Mouse (Mus musculus) stomach, embryonic 15.5 days (tissue): ENCODE measurements around the gene Gm49358. TPM values are rescaled to one million over a fixed set of nuclear protein-coding genes. Genes with fewer than 3 reads are reported as not detected.

Source experiments
- ATAC-seq: fragments of 200-750 bp; cut with Nextera tagmentation; 2 replicates; pipeline ENCODE4 v1.8.0; 2017; ENCODE audit warnings: low read depth, moderate number of reproducible peaks, moderate TSS enrichment; ENCODE audit not compliant: insufficient read depth, low FRiP score
- H3K27ac ChIP-seq: fragments of 300-500 bp; sonication (generic); 2 replicates; pipeline ENCODE4 v1.5.1; 2015; ENCODE audit warnings: mild to moderate bottlenecking, inconsistent platforms
- H3K27me3 ChIP-seq: fragments of 300-500 bp; sonication (generic); replicated peaks from 2 replicates; pipeline ENCODE4 v1.6.1; 2015; ENCODE audit warnings: inconsistent platforms
- H3K36me3 ChIP-seq: fragments of 300-500 bp; sonication (generic); 2 replicates; pipeline ENCODE4 v1.6.1; 2015; ENCODE audit warnings: inconsistent platforms
- H3K4me1 ChIP-seq: fragments of 300-500 bp; sonication (generic); 2 replicates; pipeline ENCODE4 v1.6.1; 2015; ENCODE audit warnings: inconsistent platforms
- H3K4me2 ChIP-seq: fragments of 300-500 bp; sonication (generic); 2 replicates; pipeline ENCODE4 v1.6.1; 2015; ENCODE audit warnings: mild to moderate bottlenecking, inconsistent platforms
- H3K4me3 ChIP-seq: fragments of 300-500 bp; sonication (generic); replicated peaks from 2 replicates; pipeline ENCODE4 v1.5.1; 2015; ENCODE audit warnings: inconsistent platforms
- H3K9ac ChIP-seq: fragments of 300-500 bp; sonication (generic); 2 replicates; pipeline ENCODE4 v1.6.1; 2015; ENCODE audit warnings: inconsistent platforms
- H3K9me3 ChIP-seq: fragments of 300-500 bp; sonication (generic); 2 replicates; pipeline ENCODE4 v1.6.1; 2016; ENCODE audit warnings: inconsistent platforms
- WGBS: fragments of 180-500 bp; shearing (Covaris S2); methylation state at CpG from one replicate; pipeline ENCODE4 v1.1.7; 2015; 5-methylcytosine and 5-hydroxymethylcytosine counted together
- polyA plus RNA-seq: library from polyadenylated mRNA; unstranded; fragments of >200 nt; fragmentation: Nextera tagmentation; extraction: Ambion mirVana; gene quantifications from 2 replicates; pipeline ENCODE4 v1.2.1, GENCODE M21; 2015

Gm49358 gene
- polyA plus RNA-seq, 1 experiment from 2014 or later = not detected

- no peak for ATAC-seq
These were observed 1.9 kb upstream of the Gm49358 start for GRCm38 (mm10) chr10:86761722-86762383.

DNA sequence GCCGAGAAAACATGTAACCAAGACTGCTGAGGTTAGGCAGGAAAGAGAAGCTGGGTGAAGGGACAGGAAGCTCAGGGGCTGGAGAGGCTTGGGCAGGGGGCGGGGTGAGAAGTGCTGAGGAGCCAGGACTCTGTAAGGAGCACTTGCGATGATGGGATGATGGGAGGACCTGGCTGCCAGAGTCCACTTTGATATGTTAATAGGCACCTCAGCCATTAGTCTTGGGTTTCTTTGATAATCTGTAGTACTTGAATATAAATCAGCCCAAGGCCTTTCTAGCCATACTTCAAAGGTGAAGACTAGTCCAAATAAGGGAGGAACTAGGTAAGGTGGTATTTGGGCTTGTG, 1.4 kb upstream of the Gm49358 start:
- Histone ChIP-seq H3K27me3 (no peaks in the 10 kb centered on the region), H3K36me3 (no peaks in the 10 kb centered on the region)
- WGBS = 66% methylated on average over 3 of the region's 3 CpGs

More at GRCm38 (mm10) chr10:86761722-86762383, 1.9 kb upstream of the Gm49358 start:
- H3K27me3 ChIP-seq = no peaks in the 10 kb centered on the region
- H3K9ac ChIP-seq = no peak overlapping the region
- H3K27ac ChIP-seq = no peak overlapping the region
- WGBS = 46% methylated on average over 7 of the region's 7 CpGs
- H3K36me3 ChIP-seq = no peaks in the 10 kb centered on the region
- H3K4me2 ChIP-seq = no peak overlapping the region
- H3K4me1 ChIP-seq = no peaks in the 10 kb centered on the region
- H3K9me3 ChIP-seq = no peaks in the 10 kb centered on the region
- no peak overlapping the region for H3K4me3 ChIP-seq

GRCm38 (mm10) chr10:86765344-86765966, 1.7 kb downstream of the Gm49358 start:
- no peak overlapping the region for H3K27ac ChIP-seq
- H3K36me3 ChIP-seq = no peaks in the 10 kb centered on the region
- 81% methylated on average over 4 of the region's 4 CpGs for WGBS
- H3K27me3 ChIP-seq = no peaks in the 10 kb centered on the region
- no peak overlapping the region for H3K4me3 ChIP-seq
- H3K4me2 ChIP-seq = no peak overlapping the region
- ATAC-seq = no peak
- H3K9ac ChIP-seq = no peak overlapping the region
- H3K4me1 ChIP-seq = peaks cover 3% of the 10 kb centered on the region; the same call in 1 of the 2 replicates
- H3K9me3 ChIP-seq = no peaks in the 10 kb centered on the region

More for the DNA sequence above, 1.4 kb upstream of the Gm49358 start:
- Histone ChIP-seq H3K9ac (no peak overlapping the region), H3K4me1 (no peaks in the 10 kb centered on the region), H3K4me3 (no peak overlapping the region), H3K27ac (no peak overlapping the region), H3K4me2 (no peak overlapping the region), H3K9me3 (no peaks in the 10 kb centered on the region)
- ATAC-seq = no peak

DNA sequence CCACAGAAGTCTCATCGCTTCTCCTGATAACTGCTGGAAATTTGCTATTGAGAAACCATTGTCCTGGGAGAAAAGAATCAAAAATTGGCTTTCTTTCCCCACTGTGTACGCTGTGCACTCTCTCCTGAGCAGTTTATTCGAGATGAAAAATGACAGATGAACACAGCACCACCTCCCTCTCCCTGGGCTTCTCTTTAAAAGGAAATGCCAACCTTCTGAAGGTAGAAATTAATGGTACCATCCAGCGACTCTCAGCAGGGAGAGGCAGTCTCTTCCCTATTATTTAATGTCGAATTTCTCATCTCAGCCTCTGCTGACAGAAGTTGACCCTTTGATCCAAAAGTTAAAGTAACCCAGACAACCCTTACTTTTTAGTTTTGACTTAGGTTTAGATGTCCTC, 5.4 kb downstream of the Gm49358 start:
- H3K27me3 ChIP-seq = no peaks in the 10 kb centered on the region
- no peak overlapping the region for H3K27ac ChIP-seq
- peaks cover 3% of the 10 kb centered on the region; the same call in 1 of the 2 replicates for H3K4me1 ChIP-seq
- 50% methylated on average over 5 of the region's 5 CpGs for WGBS
- no peak overlapping the region for H3K9ac ChIP-seq
- H3K36me3 ChIP-seq = no peaks in the 10 kb centered on the region
- no peak overlapping the region for H3K4me2 ChIP-seq
- no peaks in the 10 kb centered on the region for H3K9me3 ChIP-seq
- H3K4me3 ChIP-seq = no peak overlapping the region
- ATAC-seq = no peak

DNA sequence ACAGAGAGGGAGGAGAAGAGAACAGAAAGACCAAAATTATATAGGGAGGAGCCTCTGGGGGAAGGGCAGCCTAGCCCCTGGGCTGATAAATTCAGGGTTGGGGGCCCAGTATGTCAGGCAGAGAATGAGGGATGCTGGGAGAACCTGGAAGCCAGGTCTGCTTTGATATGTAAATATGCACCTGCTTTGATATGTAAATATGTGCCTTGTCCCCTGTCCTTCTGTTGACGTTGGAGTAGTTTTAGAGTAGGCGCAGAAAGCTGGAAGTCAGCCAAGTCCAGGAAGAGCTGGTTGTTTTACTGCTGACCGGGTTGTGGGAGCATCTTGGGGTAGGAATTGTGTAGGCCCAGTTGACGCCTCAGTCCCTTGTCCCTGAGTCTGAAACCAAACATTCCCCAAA, 6.0 kb downstream of the Gm49358 start:
- H3K9me3 ChIP-seq = no peaks in the 10 kb centered on the region
- no peak for ATAC-seq

GRCm38 (mm10) chr10:86771701-86772100, 7.9 kb downstream of the Gm49358 start:
- peaks cover 3% of the 10 kb centered on the region; the same call in 1 of the 2 replicates for H3K4me1 ChIP-seq
- no peak overlapping the region for H3K4me3 ChIP-seq
- H3K9ac ChIP-seq = no peak overlapping the region
- H3K36me3 ChIP-seq = no peaks in the 10 kb centered on the region
- no peaks in the 10 kb centered on the region for H3K27me3 ChIP-seq
- no peak for ATAC-seq
- H3K9me3 ChIP-seq = no peaks in the 10 kb centered on the region
- H3K4me2 ChIP-seq = no peak overlapping the region
- 74% methylated on average over 5 of the region's 5 CpGs for WGBS
- H3K27ac ChIP-seq = no peak overlapping the region

More for the DNA sequence above, 6.0 kb downstream of the Gm49358 start:
- no peaks in the 10 kb centered on the region for H3K27me3 ChIP-seq
- peaks cover 3% of the 10 kb centered on the region; the same call in 1 of the 2 replicates for H3K4me1 ChIP-seq
- H3K9ac ChIP-seq = no peak overlapping the region
- no peak overlapping the region for H3K4me2 ChIP-seq
- H3K36me3 ChIP-seq = no peaks in the 10 kb centered on the region
- no peak overlapping the region for H3K4me3 ChIP-seq
- WGBS = 35% methylated on average over 4 of the region's 4 CpGs
- H3K27ac ChIP-seq = no peak overlapping the region

DNA sequence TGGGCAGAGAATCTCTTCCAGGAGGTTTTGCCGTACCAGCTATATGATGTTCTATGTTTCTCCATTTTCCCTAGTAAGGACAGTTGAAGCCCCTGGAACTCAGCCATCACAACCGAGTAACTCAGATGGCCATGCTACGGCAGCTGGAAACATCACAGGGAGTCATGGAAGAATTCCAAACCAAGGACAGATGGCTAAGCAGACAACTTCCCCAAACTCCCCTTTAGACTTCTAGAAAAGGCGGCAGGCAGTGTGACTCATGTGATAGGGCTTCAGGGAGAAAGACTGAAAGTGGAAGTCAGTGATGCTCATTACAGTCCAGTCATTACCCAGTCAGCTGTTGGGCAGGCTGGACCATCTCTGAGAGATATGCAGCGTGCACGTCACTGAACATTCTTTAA, 8.5 kb downstream of the Gm49358 start:
- ATAC-seq = no peak
- Histone ChIP-seq H3K4me3 (no peak overlapping the region), H3K27me3 (no peaks in the 10 kb centered on the region), H3K4me1 (peaks cover 3% of the 10 kb centered on the region; the same call in 1 of the 2 replicates), H3K9ac (no peak overlapping the region), H3K9me3 (no peaks in the 10 kb centered on the region), H3K27ac (no peak overlapping the region), H3K4me2 (no peak overlapping the region), H3K36me3 (no peaks in the 10 kb centered on the region)
- 48% methylated on average over 6 of the region's 6 CpGs for WGBS

- WGBS = 27% methylated on average over 4 of the region's 4 CpGs
- H3K4me1 ChIP-seq = peaks cover 8% of the 10 kb centered on the region; the same call in 1 of the 2 replicates
- H3K9ac ChIP-seq = no peak overlapping the region
- no peaks in the 10 kb centered on the region for H3K27me3 ChIP-seq
- no peak overlapping the region for H3K4me3 ChIP-seq
- ATAC-seq = no peak
- H3K9me3 ChIP-seq = no peaks in the 10 kb centered on the region
- H3K27ac ChIP-seq = no peak overlapping the region
- no peaks in the 10 kb centered on the region for H3K36me3 ChIP-seq
- H3K4me2 ChIP-seq = no peak overlapping the region
These were observed 9.6 kb downstream of the Gm49358 start for GRCm38 (mm10) chr10:86773360-86773759.

DNA sequence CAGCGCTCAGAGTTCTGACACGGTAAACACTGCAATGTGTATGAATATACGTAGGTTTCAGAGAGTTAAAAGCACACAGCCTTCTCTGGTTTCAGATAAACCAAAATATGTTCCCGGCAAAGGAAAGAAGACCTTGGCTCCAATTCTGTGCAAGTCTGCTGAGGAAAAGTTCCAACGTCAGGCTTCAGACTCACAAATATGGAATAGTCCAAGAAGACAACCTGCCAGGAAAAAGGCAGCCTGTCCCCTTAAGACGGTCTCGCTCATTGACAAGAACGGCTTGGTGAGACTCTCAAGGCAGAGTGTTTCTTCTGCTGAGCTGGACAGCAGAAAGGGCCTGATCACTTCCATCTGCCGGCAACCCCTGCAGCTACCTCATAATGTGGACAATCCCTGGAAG, 12.5 kb downstream of the Gm49358 start:
- Histone ChIP-seq H3K27me3 (no peaks in the 10 kb centered on the region), H3K36me3 (no peaks in the 10 kb centered on the region), H3K4me3 (no peak overlapping the region), H3K4me1 (peaks cover 9% of the 10 kb centered on the region; the same call in 1 of the 2 replicates), H3K9me3 (no peaks in the 10 kb centered on the region), H3K27ac (0 out of 2 replicates have a peak overlapping the region, but pooled peaks have one; percentile 24), H3K9ac (no peak overlapping the region), H3K4me2 (no peak overlapping the region)
- WGBS = 49% methylated on average over 9 of the region's 9 CpGs
- no peak for ATAC-seq

- Histone ChIP-seq H3K9ac (no peak overlapping the region), H3K27ac (peak overlapping the region; percentile 81), H3K4me3 (peak overlapping the region; percentile 83), H3K27me3 (no peaks in the 10 kb centered on the region), H3K9me3 (no peaks in the 10 kb centered on the region), H3K4me1 (peaks cover 17% of the 10 kb centered on the region; the same call in 1 of the 2 replicates), H3K4me2 (peak overlapping the region; percentile 99), H3K36me3 (no peaks in the 10 kb centered on the region)
- no peak; the same call in 1 of the 2 replicates for ATAC-seq
- WGBS = 53% methylated on average over 19 of the region's 19 CpGs
These were observed 14.0 kb downstream of the Gm49358 start for GRCm38 (mm10) chr10:86777614-86778319.

- Histone ChIP-seq H3K4me1 (peaks cover 21% of the 10 kb centered on the region; the same call in 1 of the 2 replicates), H3K9me3 (no peaks in the 10 kb centered on the region), H3K9ac (peak within 1 kb of the TSS; percentile 74), H3K4me3 (peak within 1 kb of the TSS; percentile 83), H3K27ac (peak within 1 kb of the TSS; percentile 81), H3K27me3 (no peaks in the 10 kb centered on the region), H3K4me2 (peak within 1 kb of the TSS; percentile 99), H3K36me3 (no peaks in the 10 kb centered on the region)
- 1% methylated on average over 42 of the region's 44 CpGs for WGBS
- peak; percentile 95 for ATAC-seq
These were observed 14.8 kb downstream of the Gm49358 start, which contains the start of gene Nt5dc3 for GRCm38 (mm10) chr10:86778398-86779116. TSS of gene Nt5dc3 (plus strand) at chr10:86779005.
